Mouse (Mus musculus): ENCODE results near the gene Mrpl23. TPM values are rescaled to one million over a fixed set of nuclear protein-coding genes. Genes with fewer than 3 reads are reported as not detected.

The Mrpl23 gene
- polyA plus RNA-seq, 1 experiment, result 8.1 TPM

DNA sequence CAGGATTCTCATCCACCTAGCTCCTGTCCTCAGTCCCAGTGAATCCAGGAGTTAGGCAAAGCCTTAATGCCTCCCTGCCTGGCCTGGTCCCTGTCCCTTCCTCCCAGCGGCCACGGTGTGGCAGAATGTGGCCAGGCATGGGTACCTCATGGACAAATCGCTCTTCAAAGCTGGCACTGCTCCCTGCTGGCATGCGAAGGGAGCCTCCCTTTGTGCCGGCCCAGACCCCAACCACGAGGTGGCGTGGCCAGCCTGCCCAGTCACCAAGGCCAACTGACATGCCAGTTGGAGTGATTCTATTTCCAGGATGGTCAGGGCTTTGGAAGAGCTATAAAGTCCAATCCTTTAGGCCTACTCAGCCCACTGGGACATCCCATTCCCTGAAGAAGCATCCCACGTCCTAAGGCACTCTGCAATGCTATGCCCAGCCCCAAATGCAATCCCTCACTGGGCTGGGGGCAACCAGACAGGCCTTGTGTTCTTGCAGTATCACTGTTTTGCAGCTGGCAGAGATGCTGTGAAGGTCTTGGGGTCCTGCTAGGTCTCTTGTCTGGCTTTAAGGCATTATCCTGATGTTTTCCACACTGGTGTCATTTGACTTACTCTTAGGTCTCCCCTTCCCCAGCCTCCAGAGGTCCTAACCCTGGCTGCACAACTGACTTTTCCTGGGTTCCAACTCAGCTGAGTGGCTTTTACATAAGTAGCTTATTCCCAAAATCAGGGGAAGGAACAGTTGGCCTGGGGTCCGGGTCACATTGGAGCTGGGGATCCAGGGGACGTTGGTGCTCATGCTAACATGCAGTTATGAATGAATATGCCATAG lies 17.7 kb downstream of the Mrpl23 start:
- no peak for DNase-seq (ENCODE audit: low read depth in 1 of 2, low spot score in 2 of 2)
- H3K36me3 ChIP-seq (ENCODE audit: control insufficient read depth, insufficient read depth, low read length), result no peaks in the 10 kb centered on the region
- no peaks in the 10 kb centered on the region for H3K4me1 ChIP-seq (ENCODE audit: control insufficient read depth, insufficient read depth, insufficient read length)
- H3K27me3 ChIP-seq (ENCODE audit: control insufficient read depth, insufficient read depth, low read length), result no peaks in the 10 kb centered on the region
- H3K4me3 ChIP-seq (ENCODE audit: extremely low read depth, insufficient read depth, insufficient read length), result no peak overlapping the region
- 79% methylated on average over 10 of the region's 10 CpGs for WGBS
- no peak for TF ChIP-seq POLR2A (IDR thresholded peaks at IDR 0.05; ENCODE audit: low read depth, low read length)
- no peak for TF ChIP-seq CTCF (IDR thresholded peaks at IDR 0.05; ENCODE audit: extremely low read depth, insufficient read depth, insufficient read length, insufficient replicate concordance)
- H3K27ac ChIP-seq (ENCODE audit: insufficient read depth, low read length), result no peak overlapping the region

DNA sequence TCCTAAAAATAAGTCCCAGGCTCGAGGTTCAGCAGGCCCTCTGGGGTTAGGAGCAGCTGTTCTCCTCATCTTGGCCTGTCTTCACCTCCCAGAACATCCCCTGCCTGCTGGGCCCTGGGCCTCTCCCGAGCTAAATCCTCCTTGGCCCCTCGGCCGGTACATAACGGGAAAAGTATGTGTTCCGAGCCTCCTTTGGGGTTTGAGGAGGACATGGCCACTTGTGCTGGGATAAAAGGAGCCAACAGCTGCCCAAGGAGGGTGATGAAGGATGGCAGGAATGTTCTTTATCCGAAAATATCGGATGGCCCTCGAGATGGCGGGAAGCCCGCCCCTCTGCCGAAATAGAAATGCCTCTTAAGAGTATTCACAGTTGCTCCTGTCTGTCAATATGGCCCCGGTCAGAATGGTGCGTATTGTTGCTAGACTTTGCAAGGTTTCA lies 18.5 kb downstream of the Mrpl23 start:
- 87% methylated on average over 14 of the region's 14 CpGs for WGBS
- TF ChIP-seq POLR2A (IDR thresholded peaks at IDR 0.05; ENCODE audit: low read depth, low read length) (no peak), CTCF (IDR thresholded peaks at IDR 0.05; ENCODE audit: extremely low read depth, insufficient read depth, insufficient read length, insufficient replicate concordance) (no peak)
- H3K4me1 ChIP-seq (ENCODE audit: control insufficient read depth, insufficient read depth, insufficient read length), result no peaks in the 10 kb centered on the region
- H3K27me3 ChIP-seq (ENCODE audit: control insufficient read depth, insufficient read depth, low read length), result no peaks in the 10 kb centered on the region
- no peaks in the 10 kb centered on the region for H3K36me3 ChIP-seq (ENCODE audit: control insufficient read depth, insufficient read depth, low read length)
- no peak overlapping the region for H3K27ac ChIP-seq (ENCODE audit: insufficient read depth, low read length)
- no peak overlapping the region for H3K4me3 ChIP-seq (ENCODE audit: extremely low read depth, insufficient read depth, insufficient read length)
- DNase-seq (ENCODE audit: low read depth in 1 of 2, low spot score in 2 of 2), result no peak

DNA sequence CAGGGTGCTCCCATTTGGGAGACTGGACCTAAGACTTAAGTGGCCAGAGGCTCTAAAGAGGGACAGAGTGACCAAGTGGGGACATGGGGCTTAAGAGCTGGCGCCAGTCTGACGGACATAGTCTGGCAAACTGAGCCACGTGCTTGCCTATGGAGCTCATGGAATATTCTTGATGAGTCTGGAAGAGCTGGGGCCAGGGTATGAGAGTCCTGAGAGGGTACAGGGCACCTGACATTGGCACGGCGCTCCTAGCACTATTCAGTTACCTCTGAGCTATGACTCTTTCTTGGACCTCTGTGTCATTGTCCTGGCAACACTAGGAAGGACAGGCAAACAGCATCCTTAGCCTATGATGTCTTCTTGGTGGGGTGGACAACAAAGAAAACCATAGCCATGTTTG lies 19.2 kb downstream of the Mrpl23 start:
- Histone ChIP-seq H3K4me3 (ENCODE audit: extremely low read depth, insufficient read depth, insufficient read length) (no peak overlapping the region), H3K27me3 (ENCODE audit: control insufficient read depth, insufficient read depth, low read length) (no peaks in the 10 kb centered on the region), H3K4me1 (ENCODE audit: control insufficient read depth, insufficient read depth, insufficient read length) (no peaks in the 10 kb centered on the region), H3K36me3 (ENCODE audit: control insufficient read depth, insufficient read depth, low read length) (no peaks in the 10 kb centered on the region), H3K27ac (ENCODE audit: insufficient read depth, low read length) (no peak overlapping the region)
- WGBS, result 88% methylated on average over 5 of the region's 5 CpGs
- no peak for DNase-seq (ENCODE audit: low read depth in 1 of 2, low spot score in 2 of 2)
- TF ChIP-seq POLR2A (IDR thresholded peaks at IDR 0.05; ENCODE audit: low read depth, low read length) (no peak), CTCF (IDR thresholded peaks at IDR 0.05; ENCODE audit: extremely low read depth, insufficient read depth, insufficient read length, insufficient replicate concordance) (no peak)

DNA sequence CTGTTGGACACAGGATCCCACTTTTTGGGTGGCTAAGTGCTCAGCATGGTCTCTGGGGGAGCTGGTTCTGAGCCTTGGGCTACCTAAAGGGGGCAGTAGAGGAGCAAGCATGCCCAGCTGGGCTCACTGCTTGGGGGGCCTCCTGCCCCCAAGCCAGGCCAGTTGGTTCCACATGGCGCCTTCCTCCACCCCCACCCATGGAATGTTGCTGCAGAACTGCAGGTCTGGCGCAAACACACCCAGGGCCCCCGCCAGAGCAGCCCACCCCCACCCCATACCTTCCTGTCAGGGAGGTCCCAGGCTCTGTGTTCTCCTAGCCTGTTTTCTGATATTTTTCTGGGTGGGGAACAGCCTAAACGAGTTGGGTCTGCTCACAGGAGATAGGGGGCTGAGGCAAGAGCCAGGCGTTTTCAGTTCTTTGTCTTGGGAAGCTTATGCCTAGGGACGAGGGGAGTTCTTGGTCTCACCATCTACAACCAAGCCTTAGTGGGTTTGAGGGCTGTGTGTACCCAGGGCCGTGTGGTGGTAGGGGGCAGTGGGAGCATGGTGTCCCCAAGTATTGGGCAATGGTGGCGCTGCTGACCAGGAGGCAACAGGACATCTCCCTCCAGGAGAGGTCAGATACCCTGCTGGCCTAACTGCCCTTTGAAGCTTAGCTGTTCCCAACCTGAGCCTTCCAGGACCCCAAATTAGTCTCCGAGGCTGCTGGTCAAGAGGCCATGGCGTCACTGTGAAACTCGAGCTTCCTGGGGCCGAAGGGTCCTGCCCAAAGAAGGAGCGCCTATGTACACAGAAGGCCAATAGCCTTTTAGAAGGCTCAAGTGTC lies 20.3 kb downstream of the Mrpl23 start:
- 83% methylated on average over 13 of the region's 13 CpGs for WGBS
- H3K27me3 ChIP-seq (ENCODE audit: control insufficient read depth, insufficient read depth, low read length), result no peaks in the 10 kb centered on the region

DNA sequence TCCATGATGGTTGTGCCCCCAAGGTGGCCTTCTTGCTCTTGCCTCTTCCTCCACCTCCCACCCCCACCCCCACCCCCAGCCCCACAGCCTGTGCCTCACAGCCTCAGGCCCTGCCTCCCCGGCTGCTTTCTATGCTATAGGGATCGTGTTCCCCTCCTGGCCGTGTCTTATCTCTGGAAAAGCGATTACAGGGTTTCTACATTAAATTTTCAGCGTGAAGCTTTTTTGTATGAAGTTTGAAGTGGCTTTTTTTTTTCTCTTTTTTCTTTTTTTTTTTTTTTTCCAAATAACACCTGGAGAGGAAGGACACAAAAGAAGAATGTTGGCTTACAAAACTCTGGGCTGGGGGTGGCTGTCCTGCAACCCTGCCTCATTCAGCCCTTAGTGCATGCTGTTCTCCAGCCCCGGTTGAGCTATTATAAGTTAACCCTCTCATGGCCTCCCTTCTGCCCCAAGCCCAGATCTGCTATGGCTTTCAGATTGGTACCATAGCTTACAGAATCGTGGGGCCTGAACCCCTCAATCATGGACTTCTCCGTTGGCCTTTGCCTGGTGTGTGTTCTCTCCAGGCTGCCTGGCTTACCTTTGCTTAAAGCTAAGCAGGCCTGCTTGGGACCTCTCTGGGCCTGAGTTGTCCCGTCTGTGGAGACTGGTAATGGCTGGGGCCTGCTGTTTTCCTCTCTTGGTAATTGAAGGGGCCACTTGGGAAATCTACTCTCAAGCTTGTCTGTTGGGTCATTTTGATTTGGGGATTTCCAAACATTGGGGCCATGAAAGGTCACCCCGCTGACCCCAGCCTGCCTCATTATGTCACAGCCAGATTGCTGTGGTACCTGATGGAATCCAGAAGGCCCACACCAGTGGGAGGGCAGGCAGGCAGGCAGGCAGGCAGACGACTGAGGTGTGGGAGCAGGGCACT lies 21.2 kb downstream of the Mrpl23 start:
- H3K36me3 ChIP-seq (ENCODE audit: control insufficient read depth, insufficient read depth, low read length), result no peaks in the 10 kb centered on the region
- DNase-seq (ENCODE audit: low read depth in 1 of 2, low spot score in 2 of 2), result no peak
- WGBS, result 70% methylated on average over 11 of the region's 11 CpGs
- no peak overlapping the region for H3K4me3 ChIP-seq (ENCODE audit: extremely low read depth, insufficient read depth, insufficient read length)
- H3K27me3 ChIP-seq (ENCODE audit: control insufficient read depth, insufficient read depth, low read length), result no peaks in the 10 kb centered on the region
- TF ChIP-seq POLR2A (IDR thresholded peaks at IDR 0.05; ENCODE audit: low read depth, low read length) (no peak), CTCF (IDR thresholded peaks at IDR 0.05; ENCODE audit: extremely low read depth, insufficient read depth, insufficient read length, insufficient replicate concordance) (no peak)
- H3K27ac ChIP-seq (ENCODE audit: insufficient read depth, low read length), result no peak overlapping the region
- H3K4me1 ChIP-seq (ENCODE audit: control insufficient read depth, insufficient read depth, insufficient read length), result no peaks in the 10 kb centered on the region

More for the DNA sequence above, 20.3 kb downstream of the Mrpl23 start:
- H3K27ac ChIP-seq (ENCODE audit: insufficient read depth, low read length), result no peak overlapping the region
- no peak overlapping the region for H3K4me3 ChIP-seq (ENCODE audit: extremely low read depth, insufficient read depth, insufficient read length)
- no peak for TF ChIP-seq POLR2A (IDR thresholded peaks at IDR 0.05; ENCODE audit: low read depth, low read length)
- TF ChIP-seq CTCF (IDR thresholded peaks at IDR 0.05; ENCODE audit: extremely low read depth, insufficient read depth, insufficient read length, insufficient replicate concordance), result no peak
- no peak for DNase-seq (ENCODE audit: low read depth in 1 of 2, low spot score in 2 of 2)
- no peaks in the 10 kb centered on the region for H3K36me3 ChIP-seq (ENCODE audit: control insufficient read depth, insufficient read depth, low read length)
- H3K4me1 ChIP-seq (ENCODE audit: control insufficient read depth, insufficient read depth, insufficient read length), result no peaks in the 10 kb centered on the region

DNA sequence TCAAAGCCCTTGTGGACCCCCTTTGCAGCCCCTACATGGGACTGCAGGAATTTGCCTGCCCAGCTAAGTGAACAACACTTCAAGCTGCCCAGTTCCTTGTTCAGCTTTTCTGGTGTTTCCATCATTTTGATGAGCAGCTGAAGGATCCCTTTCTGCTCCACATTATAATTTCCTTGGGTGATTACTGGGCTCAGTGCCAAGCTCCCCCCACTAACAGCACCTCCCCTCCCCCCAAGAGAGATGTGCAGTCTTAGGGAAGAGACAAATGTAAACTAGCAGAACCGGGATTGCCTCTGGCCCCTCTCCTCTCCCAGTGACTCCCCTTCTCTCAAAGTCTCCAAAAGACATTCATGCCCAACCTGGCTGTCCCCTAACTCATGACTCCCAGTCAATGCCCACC lies 22.1 kb downstream of the Mrpl23 start:
- no peak for DNase-seq (ENCODE audit: low read depth in 1 of 2, low spot score in 2 of 2)
- 80% methylated on average over 1 of the region's 1 CpGs for WGBS
- no peaks in the 10 kb centered on the region for H3K27me3 ChIP-seq (ENCODE audit: control insufficient read depth, insufficient read depth, low read length)
- TF ChIP-seq POLR2A (IDR thresholded peaks at IDR 0.05; ENCODE audit: low read depth, low read length) (no peak), CTCF (IDR thresholded peaks at IDR 0.05; ENCODE audit: extremely low read depth, insufficient read depth, insufficient read length, insufficient replicate concordance) (no peak)
- no peak overlapping the region for H3K27ac ChIP-seq (ENCODE audit: insufficient read depth, low read length)
- no peaks in the 10 kb centered on the region for H3K4me1 ChIP-seq (ENCODE audit: control insufficient read depth, insufficient read depth, insufficient read length)
- H3K36me3 ChIP-seq (ENCODE audit: control insufficient read depth, insufficient read depth, low read length), result no peaks in the 10 kb centered on the region
- H3K4me3 ChIP-seq (ENCODE audit: extremely low read depth, insufficient read depth, insufficient read length), result no peak overlapping the region

All from spleen, adult 2 months (tissue).